Mouse (Mus musculus): ENCODE results near the gene Fgf18. TPM values are rescaled to one million over a fixed set of nuclear protein-coding genes. Genes with fewer than 3 reads are reported as not detected.
A peak's percentile ranks its signal among the peaks of the same experiment; 100 is the strongest.

Gene Fgf18
- polyA plus RNA-seq, 1 experiment from 2014 or later = 0.76 TPM

DNA sequence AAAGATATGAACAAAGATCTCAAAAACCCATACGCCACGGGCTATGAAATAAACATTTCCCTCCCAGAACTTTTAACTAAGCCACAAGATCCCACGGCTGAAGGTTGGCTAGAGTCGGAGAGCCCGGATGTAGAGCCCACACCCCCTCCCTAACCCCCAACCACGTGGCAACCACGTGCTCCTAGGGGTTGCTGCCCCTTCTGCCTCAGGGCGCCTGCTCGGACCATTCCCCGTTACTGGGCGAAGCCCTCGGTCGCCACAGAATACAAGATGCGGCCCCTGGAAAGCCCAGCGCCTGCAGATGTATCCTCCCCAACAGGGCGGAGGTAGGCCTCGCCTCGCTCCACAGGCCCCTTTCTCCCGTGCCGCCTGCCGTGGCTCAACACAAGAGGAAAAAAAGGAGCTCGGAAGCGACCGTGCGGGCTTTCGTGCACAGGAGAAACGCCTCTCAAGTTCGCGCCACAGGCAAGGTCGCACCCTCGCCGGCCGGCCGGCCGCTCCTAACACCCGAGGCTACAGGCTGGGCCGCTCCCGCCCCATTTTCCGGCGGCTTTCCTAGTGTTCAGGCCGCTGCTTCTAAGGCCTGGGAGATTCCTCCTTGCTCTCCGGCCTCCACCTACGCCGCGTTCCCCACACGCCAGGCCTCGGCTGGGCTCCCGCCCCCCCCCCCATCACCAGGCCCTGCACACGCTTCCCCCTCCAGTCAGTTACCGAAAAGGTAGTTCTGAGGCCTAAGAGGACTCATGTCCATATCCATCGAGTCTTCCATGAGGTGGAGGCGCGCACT lies 15.2 kb upstream of the Fgf18 start:
- Histone ChIP-seq H3K4me1 (replicated peaks; ENCODE audit: insufficient read depth, low read length) (peaks cover 4% of the 10 kb centered on the region; the same call in 1 of the 2 replicates), H3K9ac (ENCODE audit: low read depth, low read length) (peak overlapping the region; percentile 90), H3K27ac (peak overlapping the region; percentile 88), H3K4me2 (ENCODE audit: low read length) (peak overlapping the region; percentile 84), H3K4me3 (replicated peaks; ENCODE audit: low read depth, low read length) (peak overlapping the region; percentile 90), H3K9me3 (replicated peaks; ENCODE audit: low read length) (no peaks in the 10 kb centered on the region), H3K27me3 (ENCODE audit: insufficient read depth, low read length) (no peaks in the 10 kb centered on the region), H3K36me3 (ENCODE audit: insufficient read depth, low read length) (peaks cover 21% of the 10 kb centered on the region; the same call in 1 of the 2 replicates)
- 3% methylated on average over 48 of the region's 53 CpGs for WGBS
- ATAC-seq (replicated peaks; ENCODE audit: low FRiP score, low read depth) (peak; percentile 79), DNase-seq (ENCODE audit: low spot score) (peak; percentile 77)
- TF ChIP-seq CTCF (IDR thresholded peaks at IDR 0.05; ENCODE audit: low read depth) = no peak

DNA sequence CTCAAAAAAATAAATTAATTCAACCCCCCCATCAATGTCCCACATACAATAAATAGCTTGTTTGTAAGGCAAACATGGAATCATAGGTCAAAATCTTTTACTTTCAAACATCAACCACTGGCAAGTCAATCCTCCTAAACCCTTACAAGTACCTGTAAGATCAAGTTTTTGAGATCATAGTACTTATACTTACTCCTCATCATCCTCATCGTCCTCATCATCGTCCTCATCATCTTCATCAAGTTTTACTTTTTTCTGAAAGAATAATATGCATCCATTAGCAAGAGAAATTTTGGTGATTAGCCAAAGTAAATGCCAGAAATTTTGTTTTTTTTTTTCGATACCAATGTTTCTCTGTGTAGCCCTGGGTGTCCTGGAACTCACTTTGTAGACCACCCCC lies 12.5 kb upstream of the Fgf18 start:
- no peak for TF ChIP-seq CTCF (IDR thresholded peaks at IDR 0.05; ENCODE audit: low read depth)
- no peak overlapping the region for H3K4me3 ChIP-seq (replicated peaks; ENCODE audit: low read depth, low read length)

DNA sequence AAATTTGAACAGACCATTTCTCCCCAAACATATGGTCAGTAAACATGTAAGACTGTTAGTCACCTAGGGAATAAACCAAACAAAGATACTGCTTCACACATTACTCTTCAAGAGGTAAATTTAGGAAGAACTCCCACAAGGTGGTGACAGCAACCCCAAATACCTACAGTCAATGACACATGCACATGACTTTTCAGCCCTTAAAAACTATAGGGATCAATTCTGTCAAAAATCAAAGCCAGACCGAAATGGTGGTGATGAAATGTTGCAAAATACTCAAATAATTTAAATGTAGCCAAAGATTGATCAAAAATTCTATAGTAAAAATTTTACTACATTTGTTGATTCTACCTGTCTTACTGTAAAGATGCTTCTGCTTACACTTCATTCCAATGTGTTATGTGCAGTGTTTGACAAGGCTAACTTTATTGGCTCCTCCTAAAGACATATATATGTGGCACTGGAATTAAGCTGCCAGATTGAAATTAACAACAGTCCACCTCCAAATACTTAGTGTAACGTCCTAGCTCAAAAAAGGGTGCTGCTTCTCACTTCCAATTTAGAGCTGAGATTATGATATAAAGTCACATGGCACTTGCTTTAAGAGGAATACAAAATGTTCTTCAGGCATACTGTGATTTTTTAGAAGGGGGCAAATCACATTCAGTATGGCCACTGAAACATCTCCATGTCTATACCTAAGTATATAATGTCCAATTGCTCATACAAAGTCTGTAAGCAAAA lies 10.4 kb upstream of the Fgf18 start:
- Histone ChIP-seq H3K9me3 (replicated peaks; ENCODE audit: low read length) (no peaks in the 10 kb centered on the region), H3K4me2 (ENCODE audit: low read length) (no peak overlapping the region), H3K27me3 (ENCODE audit: insufficient read depth, low read length) (no peaks in the 10 kb centered on the region), H3K27ac (no peak overlapping the region), H3K4me3 (replicated peaks; ENCODE audit: low read depth, low read length) (no peak overlapping the region), H3K36me3 (ENCODE audit: insufficient read depth, low read length) (peaks cover 43% of the 10 kb centered on the region), H3K9ac (ENCODE audit: low read depth, low read length) (no peak overlapping the region), H3K4me1 (replicated peaks; ENCODE audit: insufficient read depth, low read length) (peaks cover 4% of the 10 kb centered on the region; the same call in 1 of the 2 replicates)
- DNase-seq (ENCODE audit: low spot score) = no peak
- 74% methylated on average over 2 of the region's 2 CpGs for WGBS
- no peak for ATAC-seq (replicated peaks; ENCODE audit: low FRiP score, low read depth)
- no peak for TF ChIP-seq CTCF (IDR thresholded peaks at IDR 0.05; ENCODE audit: low read depth)

More for the DNA sequence above, 12.5 kb upstream of the Fgf18 start:
- Histone ChIP-seq H3K9me3 (replicated peaks; ENCODE audit: low read length) (no peaks in the 10 kb centered on the region), H3K9ac (ENCODE audit: low read depth, low read length) (no peak overlapping the region), H3K4me2 (ENCODE audit: low read length) (no peak overlapping the region), H3K36me3 (ENCODE audit: insufficient read depth, low read length) (peaks cover 30% of the 10 kb centered on the region; the same call in 1 of the 2 replicates), H3K27ac (no peak overlapping the region), H3K27me3 (ENCODE audit: insufficient read depth, low read length) (no peaks in the 10 kb centered on the region), H3K4me1 (replicated peaks; ENCODE audit: insufficient read depth, low read length) (peaks cover 4% of the 10 kb centered on the region; the same call in 1 of the 2 replicates)
- no peak for ATAC-seq (replicated peaks; ENCODE audit: low FRiP score, low read depth)
- DNase-seq (ENCODE audit: low spot score) = no peak
- WGBS = 88% methylated on average over 3 of the region's 3 CpGs

DNA sequence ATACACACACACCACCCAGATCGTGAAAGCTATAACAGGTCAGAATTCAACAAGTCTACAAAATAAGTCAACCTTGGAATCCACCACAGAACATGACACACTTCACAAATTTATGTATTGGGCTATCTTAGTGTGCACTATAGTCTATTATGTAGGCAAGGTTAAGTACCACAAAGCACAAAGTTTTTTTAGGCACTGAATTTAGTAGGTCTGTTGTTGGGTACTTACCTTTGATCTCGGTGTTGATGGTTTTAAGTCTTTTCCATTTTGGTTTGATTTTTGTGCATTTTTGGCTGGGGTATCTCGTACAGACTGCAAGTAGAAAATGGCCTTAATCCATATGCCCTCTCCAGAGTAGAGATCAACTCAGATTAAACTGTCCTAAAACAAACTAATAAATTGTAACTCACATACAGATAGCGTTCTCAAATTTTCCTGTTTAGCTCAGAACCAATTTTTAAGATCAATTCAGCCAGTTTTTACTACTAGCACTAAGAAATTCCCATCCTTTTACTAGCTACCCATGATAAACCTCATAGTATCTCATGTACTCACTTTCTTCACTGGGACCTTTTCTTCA lies 9.3 kb upstream of the Fgf18 start:
- no peak overlapping the region for H3K9ac ChIP-seq (ENCODE audit: low read depth, low read length)
- ATAC-seq (replicated peaks; ENCODE audit: low FRiP score, low read depth) (no peak), DNase-seq (ENCODE audit: low spot score) (no peak)
- H3K9me3 ChIP-seq (replicated peaks; ENCODE audit: low read length) = no peaks in the 10 kb centered on the region
- H3K4me1 ChIP-seq (replicated peaks; ENCODE audit: insufficient read depth, low read length) = peaks cover 4% of the 10 kb centered on the region; the same call in 1 of the 2 replicates
- no peak for TF ChIP-seq CTCF (IDR thresholded peaks at IDR 0.05; ENCODE audit: low read depth)
- H3K4me2 ChIP-seq (ENCODE audit: low read length) = no peak overlapping the region
- H3K36me3 ChIP-seq (ENCODE audit: insufficient read depth, low read length) = peaks cover 49% of the 10 kb centered on the region
- 84% methylated on average over 4 of the region's 4 CpGs for WGBS
- H3K27me3 ChIP-seq (ENCODE audit: insufficient read depth, low read length) = no peaks in the 10 kb centered on the region
- H3K4me3 ChIP-seq (replicated peaks; ENCODE audit: low read depth, low read length) = no peak overlapping the region
- no peak overlapping the region for H3K27ac ChIP-seq

DNA sequence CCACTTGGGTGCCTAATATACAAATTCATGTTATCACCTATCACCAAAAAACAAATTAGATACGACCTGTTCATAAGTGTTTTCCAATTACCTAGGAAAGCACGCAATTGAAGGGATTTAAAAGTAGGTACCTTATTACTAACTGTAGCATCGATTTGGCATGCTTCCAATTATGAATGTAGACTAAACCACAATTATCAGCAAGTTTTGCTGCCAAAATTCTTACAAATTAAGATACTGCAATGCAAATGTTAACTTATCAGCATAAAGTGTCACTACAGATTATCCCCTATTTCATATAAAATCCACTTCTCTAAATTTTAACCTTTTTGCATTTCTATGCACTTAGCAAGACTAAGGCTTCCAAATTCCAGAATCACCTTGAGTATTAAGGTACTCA lies 7.3 kb upstream of the Fgf18 start:
- Histone ChIP-seq H3K9me3 (replicated peaks; ENCODE audit: low read length) (no peaks in the 10 kb centered on the region), H3K27me3 (ENCODE audit: insufficient read depth, low read length) (no peaks in the 10 kb centered on the region), H3K4me2 (ENCODE audit: low read length) (no peak overlapping the region), H3K27ac (no peak overlapping the region), H3K36me3 (ENCODE audit: insufficient read depth, low read length) (peaks cover 44% of the 10 kb centered on the region), H3K4me3 (replicated peaks; ENCODE audit: low read depth, low read length) (no peak overlapping the region), H3K4me1 (replicated peaks; ENCODE audit: insufficient read depth, low read length) (no peaks in the 10 kb centered on the region), H3K9ac (ENCODE audit: low read depth, low read length) (no peak overlapping the region)
- 85% methylated on average over 3 of the region's 3 CpGs for WGBS
- DNase-seq (ENCODE audit: low spot score) = no peak
- no peak for ATAC-seq (replicated peaks; ENCODE audit: low FRiP score, low read depth)
- TF ChIP-seq CTCF (IDR thresholded peaks at IDR 0.05; ENCODE audit: low read depth) = no peak

DNA sequence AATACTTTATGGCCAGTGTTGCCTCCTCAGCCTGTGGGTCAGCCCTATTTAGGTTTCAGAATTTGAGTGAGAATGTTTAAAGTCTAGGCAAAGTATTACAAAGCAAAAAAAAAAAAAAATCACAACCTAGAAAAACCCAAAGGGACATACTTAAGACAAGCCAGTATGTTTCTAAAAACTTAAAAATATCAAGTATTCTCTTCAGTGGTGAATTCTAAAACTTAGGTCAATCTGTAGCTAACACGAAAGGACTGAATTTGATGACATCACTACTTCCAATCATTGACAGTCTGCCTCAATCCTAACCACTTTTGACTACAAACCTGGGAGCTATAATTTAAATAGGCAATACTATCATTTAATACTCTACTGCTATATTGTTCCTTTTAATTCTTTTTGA lies 5.8 kb upstream of the Fgf18 start:
- no peak for DNase-seq (ENCODE audit: low spot score)
- Histone ChIP-seq H3K9ac (ENCODE audit: low read depth, low read length) (no peak overlapping the region), H3K4me1 (replicated peaks; ENCODE audit: insufficient read depth, low read length) (0 out of 2 replicates have a peak, but pooled peaks cover 1% of the 10 kb centered on the region), H3K4me2 (ENCODE audit: low read length) (no peak overlapping the region), H3K36me3 (ENCODE audit: insufficient read depth, low read length) (peaks cover 41% of the 10 kb centered on the region), H3K4me3 (replicated peaks; ENCODE audit: low read depth, low read length) (no peak overlapping the region), H3K9me3 (replicated peaks; ENCODE audit: low read length) (no peaks in the 10 kb centered on the region), H3K27ac (no peak overlapping the region), H3K27me3 (ENCODE audit: insufficient read depth, low read length) (no peaks in the 10 kb centered on the region)
- ATAC-seq (replicated peaks; ENCODE audit: low FRiP score, low read depth) = no peak
- no peak for TF ChIP-seq CTCF (IDR thresholded peaks at IDR 0.05; ENCODE audit: low read depth)
- WGBS = 91% methylated on average over 1 of the region's 1 CpGs
